Mouse (Mus musculus) retina, postnatal 1 day (tissue): ENCODE results near the gene Mrpl55.

Experiments used
- DNase-seq: peaks from one replicate; pipeline ENCODE4 v3.0.0-alpha.2; 2012

Mrpl55 gene

GRCm38 (mm10) chr11:59230144-59230760, 28.0 kb downstream of the Mrpl55 start:
- DNase-seq = peak; percentile 68

- DNase-seq = peak; percentile 16
Observed at GRCm38 (mm10) chr11:59232797-59233196, 30.5 kb downstream of the Mrpl55 start.

- DNase-seq = peak; percentile 93
Observed at GRCm38 (mm10) chr11:59238525-59239427, 36.5 kb downstream of the Mrpl55 start.

- DNase-seq = no peak
Observed at GRCm38 (mm10) chr11:59239428-59239785, 37.1 kb downstream of the Mrpl55 start.

- DNase-seq = no peak
Observed at GRCm38 (mm10) chr11:59239796-59240195, 37.5 kb downstream of the Mrpl55 start.

- DNase-seq = no peak
Observed at GRCm38 (mm10) chr11:59241841-59242240, 39.6 kb downstream of the Mrpl55 start.

GRCm38 (mm10) chr11:59243856-59244255, 41.6 kb downstream of the Mrpl55 start:
- no peak for DNase-seq

GRCm38 (mm10) chr11:59248101-59248500, 45.8 kb downstream of the Mrpl55 start:
- no peak for DNase-seq
